Mouse (Mus musculus) embryonic fibroblast, embryonic 13.5 days (primary cell): ENCODE results near the gene Vdr.

Experiments used
- CTCF ChIP-seq: IDR thresholded peaks from 2 replicates; pipeline ENCODE4 v1.5.1; 2011; ENCODE audit warnings: mild to moderate bottlenecking, control low read depth, low read length, moderate library complexity, borderline replicate concordance; ENCODE audit not compliant: insufficient read depth
- POLR2A ChIP-seq: IDR thresholded peaks from 2 replicates; pipeline ENCODE4 v1.6.1; 2011; ENCODE audit warnings: low read depth, mild to moderate bottlenecking, control low read depth, low read length, moderate library complexity

- TF ChIP-seq POLR2A (no peak), CTCF (no peak)
Measured at GRCm38 (mm10) chr15:97945656-97946315, 35.4 kb upstream of the Vdr start.
